Mouse (Mus musculus): ENCODE measurements around the gene Igsf21. TPM values are rescaled to one million over a fixed set of nuclear protein-coding genes. Genes with fewer than 3 reads are reported as not detected.

The Igsf21 gene
- polyA plus RNA-seq, 1 experiment, result not detected

- Histone ChIP-seq H3K79me2 (ENCODE audit: control insufficient read depth, insufficient read depth) (no peaks in the 10 kb centered on the region), H3K4me3 (no peak overlapping the region), H3ac (ENCODE audit: control insufficient read depth, insufficient read length) (no peak overlapping the region), H3K4me2 (ENCODE audit: low read depth) (no peak overlapping the region), H3K36me3 (ENCODE audit: control insufficient read depth, insufficient read depth) (no peaks in the 10 kb centered on the region), H3K27me3 (ENCODE audit: control insufficient read depth, insufficient read depth, insufficient read length) (no peaks in the 10 kb centered on the region)
- TF ChIP-seq USF1 (IDR thresholded peaks at IDR 0.05; ENCODE audit: low read depth) (no peak), MYOG (IDR thresholded peaks at IDR 0.05; ENCODE audit: control insufficient read depth in 1 of 3, insufficient read depth in 1 of 3, insufficient read length in 2 of 3, low read depth in 2 of 3) (no peak), POLR2AphosphoS2 (IDR thresholded peaks at IDR 0.05; ENCODE audit: insufficient read length, low read depth) (no peak), TCF3 (IDR thresholded peaks at IDR 0.05; ENCODE audit: insufficient read length, low read depth) (no peak), MYOD1 (IDR thresholded peaks at IDR 0.05; ENCODE audit: control insufficient read depth in 1 of 3, insufficient read length in 2 of 3, low read depth in 2 of 3) (no peak), POLR2A (IDR thresholded peaks at IDR 0.05; ENCODE audit: insufficient read length, low read depth) (no peak)
Observed at GRCm38 (mm10) chr4:140077615-140078014, 169.0 kb downstream of the Igsf21 start.

- Histone ChIP-seq H3K27me3 (ENCODE audit: control insufficient read depth, insufficient read depth, insufficient read length) (no peaks in the 10 kb centered on the region), H3ac (ENCODE audit: control insufficient read depth, insufficient read length) (no peak overlapping the region), H3K4me2 (ENCODE audit: low read depth) (no peak overlapping the region), H3K4me3 (no peak overlapping the region), H3K36me3 (ENCODE audit: control insufficient read depth, insufficient read depth) (no peaks in the 10 kb centered on the region), H3K79me2 (ENCODE audit: control insufficient read depth, insufficient read depth) (no peaks in the 10 kb centered on the region)
- no peak for TF ChIP-seq MYOG (IDR thresholded peaks at IDR 0.05; ENCODE audit: control insufficient read depth in 1 of 3, insufficient read depth in 1 of 3, insufficient read length in 2 of 3, low read depth in 2 of 3)
Observed at GRCm38 (mm10) chr4:140076852-140077563, 169.6 kb downstream of the Igsf21 start.

- H3K36me3 ChIP-seq (ENCODE audit: control insufficient read depth, insufficient read depth), result no peaks in the 10 kb centered on the region
- H3K4me3 ChIP-seq, result no peak overlapping the region
- no peaks in the 10 kb centered on the region for H3K27me3 ChIP-seq (ENCODE audit: control insufficient read depth, insufficient read depth, insufficient read length)
- H3K4me2 ChIP-seq (ENCODE audit: low read depth), result no peak overlapping the region
- TF ChIP-seq MAX (IDR thresholded peaks at IDR 0.05; ENCODE audit: low read depth) (no peak), POLR2AphosphoS2 (IDR thresholded peaks at IDR 0.05; ENCODE audit: insufficient read length, low read depth) (no peak), E2F4 (IDR thresholded peaks at IDR 0.05; ENCODE audit: insufficient read depth) (no peak), REST (IDR thresholded peaks at IDR 0.05; ENCODE audit: insufficient read depth, insufficient read length) (no peak), CEBPB (IDR thresholded peaks at IDR 0.05; ENCODE audit: insufficient read depth, poor library complexity, severe bottlenecking) (no peak), SRF (IDR thresholded peaks at IDR 0.05; ENCODE audit: control insufficient read depth, insufficient read length, low read depth) (no peak), POLR2A (IDR thresholded peaks at IDR 0.05; ENCODE audit: insufficient read length, low read depth) (no peak), MYOD1 (IDR thresholded peaks at IDR 0.05; ENCODE audit: control insufficient read depth in 1 of 3, insufficient read length in 2 of 3, low read depth in 2 of 3) (no peak), TCF3 (IDR thresholded peaks at IDR 0.05; ENCODE audit: insufficient read length, low read depth) (no peak), TCF12 (IDR thresholded peaks at IDR 0.05; ENCODE audit: insufficient read depth, poor library complexity, severe bottlenecking) (no peak), MYOG (IDR thresholded peaks at IDR 0.05; ENCODE audit: control insufficient read depth in 1 of 3, insufficient read depth in 1 of 3, insufficient read length in 2 of 3, low read depth in 2 of 3) (no peak), USF1 (IDR thresholded peaks at IDR 0.05; ENCODE audit: low read depth) (no peak)
- no peak overlapping the region for H3ac ChIP-seq (ENCODE audit: control insufficient read depth, insufficient read length)
- no peaks in the 10 kb centered on the region for H3K79me2 ChIP-seq (ENCODE audit: control insufficient read depth, insufficient read depth)
Observed at GRCm38 (mm10) chr4:140076428-140076827, 170.2 kb downstream of the Igsf21 start.

- Histone ChIP-seq H3K79me2 (ENCODE audit: control insufficient read depth, insufficient read depth) (no peaks in the 10 kb centered on the region), H3K4me3 (no peak overlapping the region), H3K4me2 (ENCODE audit: low read depth) (no peak overlapping the region), H3K27me3 (ENCODE audit: control insufficient read depth, insufficient read depth, insufficient read length) (no peaks in the 10 kb centered on the region), H3ac (ENCODE audit: control insufficient read depth, insufficient read length) (no peak overlapping the region), H3K36me3 (ENCODE audit: control insufficient read depth, insufficient read depth) (no peaks in the 10 kb centered on the region)
- TF ChIP-seq MYOD1 (IDR thresholded peaks at IDR 0.05; ENCODE audit: control insufficient read depth in 1 of 3, insufficient read length in 2 of 3, low read depth in 2 of 3) (no peak), CEBPB (IDR thresholded peaks at IDR 0.05; ENCODE audit: insufficient read depth, poor library complexity, severe bottlenecking) (no peak), USF1 (IDR thresholded peaks at IDR 0.05; ENCODE audit: low read depth) (no peak), MAX (IDR thresholded peaks at IDR 0.05; ENCODE audit: low read depth) (no peak), TCF3 (IDR thresholded peaks at IDR 0.05; ENCODE audit: insufficient read length, low read depth) (no peak), E2F4 (IDR thresholded peaks at IDR 0.05; ENCODE audit: insufficient read depth) (no peak)
Observed at GRCm38 (mm10) chr4:140071047-140071446, 175.5 kb downstream of the Igsf21 start.

GRCm38 (mm10) chr4:140070331-140070652 lies 176.3 kb downstream of the Igsf21 start:
- Histone ChIP-seq H3K79me2 (ENCODE audit: control insufficient read depth, insufficient read depth) (no peaks in the 10 kb centered on the region), H3K4me2 (ENCODE audit: low read depth) (no peak overlapping the region), H3ac (ENCODE audit: control insufficient read depth, insufficient read length) (no peak overlapping the region), H3K36me3 (ENCODE audit: control insufficient read depth, insufficient read depth) (no peaks in the 10 kb centered on the region), H3K4me3 (no peak overlapping the region), H3K27me3 (ENCODE audit: control insufficient read depth, insufficient read depth, insufficient read length) (no peaks in the 10 kb centered on the region)
- TF ChIP-seq MAX (IDR thresholded peaks at IDR 0.05; ENCODE audit: low read depth) (no peak), CEBPB (IDR thresholded peaks at IDR 0.05; ENCODE audit: insufficient read depth, poor library complexity, severe bottlenecking) (no peak), TCF3 (IDR thresholded peaks at IDR 0.05; ENCODE audit: insufficient read length, low read depth) (no peak), MYOD1 (IDR thresholded peaks at IDR 0.05; ENCODE audit: control insufficient read depth in 1 of 3, insufficient read length in 2 of 3, low read depth in 2 of 3) (no peak), USF1 (IDR thresholded peaks at IDR 0.05; ENCODE audit: low read depth) (no peak), REST (IDR thresholded peaks at IDR 0.05; ENCODE audit: insufficient read depth, insufficient read length) (no peak), POLR2AphosphoS2 (IDR thresholded peaks at IDR 0.05; ENCODE audit: insufficient read length, low read depth) (no peak), E2F4 (IDR thresholded peaks at IDR 0.05; ENCODE audit: insufficient read depth) (no peak), MYOG (IDR thresholded peaks at IDR 0.05; ENCODE audit: control insufficient read depth in 1 of 3, insufficient read depth in 1 of 3, insufficient read length in 2 of 3, low read depth in 2 of 3) (no peak), POLR2A (IDR thresholded peaks at IDR 0.05; ENCODE audit: insufficient read length, low read depth) (no peak), TCF12 (IDR thresholded peaks at IDR 0.05; ENCODE audit: insufficient read depth, poor library complexity, severe bottlenecking) (no peak), SRF (IDR thresholded peaks at IDR 0.05; ENCODE audit: control insufficient read depth, insufficient read length, low read depth) (no peak)

Data from myocyte (in vitro differentiated cells).